In genomic region chr17:72837140-72837712, GRCm38 (mm10) we compare ENCODE assay signal across 8 mouse cellular contexts. TPM values are rescaled to one million over a fixed set of nuclear protein-coding genes. Genes with fewer than 3 reads are reported as not detected.
DNase-seq lines count a peak whose midpoint lies in the region; TF ChIP-seq lines count a peak whose summit lies in the region.

No protein-coding gene starts in this region.

- peak; percentile 94 to 97 for DNase-seq in adrenal gland, adult (ENCODE audit: inconsistent age in 2 of 2, low spot score in 1 of 2)
- DNase-seq in gastrocnemius, adult 8-10 months (ENCODE audit: low spot score in 2 of 2) = peak; percentile 86 to 90
- DNase-seq in induced T-regulatory cell, adult 2 months (ENCODE audit: low read depth) = peak; percentile 92
- peak; percentile 76 to 90 for DNase-seq in left cerebral cortex, adult 9 months (ENCODE audit: low spot score in 2 of 2)
- DNase-seq in right cerebral cortex, postnatal 14 days = peak; percentile 92
- peak; percentile 90 for DNase-seq in urinary bladder, postnatal 25 days (ENCODE audit: low spot score)

- H3K9me3 ChIP-seq in megakaryocyte, embryonic 14.5 days = no peaks in the 10 kb centered on the region

- peaks cover 2% of the 10 kb centered on the region; the same call in 1 of the 2 replicates for H3K4me1 ChIP-seq in cortical plate, adult 2 months (ENCODE audit: control insufficient read depth, insufficient read depth, low read length)
- H3K4me1 ChIP-seq in megakaryocyte, embryonic 14.5 days = peaks cover 30% of the 10 kb centered on the region

- H3K27me3 ChIP-seq in megakaryocyte, embryonic 14.5 days (replicated peaks) = peaks cover 2% of the 10 kb centered on the region

- TF ChIP-seq CTCF in cortical plate, adult 2 months (IDR thresholded peaks at IDR 0.05; ENCODE audit: extremely low read depth, insufficient read depth, low read length) = no peak

- peaks cover 22% of the 10 kb centered on the region for H3K36me3 ChIP-seq in megakaryocyte, embryonic 14.5 days (replicated peaks; ENCODE audit: low read length)

- peak; percentile 70; the same call in 1 of the 2 replicates for TF ChIP-seq POLR2A in cortical plate, adult 2 months (IDR thresholded peaks at IDR 0.05; ENCODE audit: extremely low read depth, insufficient read depth, low read length)

- H3K27ac ChIP-seq in cortical plate, adult 2 months (ENCODE audit: insufficient read depth, low read length) = peak overlapping the region; percentile 100

- peak overlapping the region; percentile 89 for H3K4me3 ChIP-seq in cortical plate, adult 2 months (ENCODE audit: insufficient read depth, low read length)
- peak overlapping the region; percentile 98 for H3K4me3 ChIP-seq in megakaryocyte, embryonic 14.5 days (replicated peaks)

RNA-seq across cellular contexts. Expression of gene Ypel5, which starts 1.0 kb away (rescaled TPM):
- polyA plus RNA-seq in cortical plate, adult 2 months (2012; rRNA removed) = 72.9 and 73.3 TPM in 2 replicates
- total RNA-seq in gastrocnemius, adult 8-10 months (2022) = 10 to 100 TPM; 34.8 to 37.4 (median 35.5) TPM
- polyA plus RNA-seq in megakaryocyte, embryonic 14.5 days (2012; ENCODE audit: insufficient read depth, low replicate concordance) = 12.3 and 16.9 TPM in 2 replicates

Comparison
In these comparisons a context has a peak if more than half of its experiments do, and no peak if none do; other contexts are left out.
1. Peak in every context shown above with its lines: DNase-seq, H3K4me3 ChIP-seq and H3K27ac ChIP-seq.